Mouse (Mus musculus) regulatory T cell (primary cell): Measurements from ENCODE around the gene Arrdc1.

Experiments
- in situ Hi-C: fragments of 300-600 bp; cut with MboI, MseI; formaldehyde crosslinking; loops from one replicate; pipeline ENCODE4 v1.15.1; 2025; ENCODE audit warnings: high pct_unique_total_duplicates

The Arrdc1 gene

GRCm38 (mm10) chr2:24926345-24926964, 8.6 kb downstream of the Arrdc1 start:
- in situ Hi-C loops: no loop called here

- in situ Hi-C loops: no loop called here
Measured at GRCm38 (mm10) chr2:24925284-24925683, 9.8 kb downstream of the Arrdc1 start.

GRCm38 (mm10) chr2:24923561-24923960, 11.5 kb downstream of the Arrdc1 start:
- in situ Hi-C loops: no loop called here

- in situ Hi-C loops: loop anchor here (10.0 kb wide), 1 partner anchor 555 kb away; the partner anchor contains the start of gene Psd4
Measured at GRCm38 (mm10) chr2:24919839-24920175, 15.2 kb downstream of the Arrdc1 start.

DNA sequence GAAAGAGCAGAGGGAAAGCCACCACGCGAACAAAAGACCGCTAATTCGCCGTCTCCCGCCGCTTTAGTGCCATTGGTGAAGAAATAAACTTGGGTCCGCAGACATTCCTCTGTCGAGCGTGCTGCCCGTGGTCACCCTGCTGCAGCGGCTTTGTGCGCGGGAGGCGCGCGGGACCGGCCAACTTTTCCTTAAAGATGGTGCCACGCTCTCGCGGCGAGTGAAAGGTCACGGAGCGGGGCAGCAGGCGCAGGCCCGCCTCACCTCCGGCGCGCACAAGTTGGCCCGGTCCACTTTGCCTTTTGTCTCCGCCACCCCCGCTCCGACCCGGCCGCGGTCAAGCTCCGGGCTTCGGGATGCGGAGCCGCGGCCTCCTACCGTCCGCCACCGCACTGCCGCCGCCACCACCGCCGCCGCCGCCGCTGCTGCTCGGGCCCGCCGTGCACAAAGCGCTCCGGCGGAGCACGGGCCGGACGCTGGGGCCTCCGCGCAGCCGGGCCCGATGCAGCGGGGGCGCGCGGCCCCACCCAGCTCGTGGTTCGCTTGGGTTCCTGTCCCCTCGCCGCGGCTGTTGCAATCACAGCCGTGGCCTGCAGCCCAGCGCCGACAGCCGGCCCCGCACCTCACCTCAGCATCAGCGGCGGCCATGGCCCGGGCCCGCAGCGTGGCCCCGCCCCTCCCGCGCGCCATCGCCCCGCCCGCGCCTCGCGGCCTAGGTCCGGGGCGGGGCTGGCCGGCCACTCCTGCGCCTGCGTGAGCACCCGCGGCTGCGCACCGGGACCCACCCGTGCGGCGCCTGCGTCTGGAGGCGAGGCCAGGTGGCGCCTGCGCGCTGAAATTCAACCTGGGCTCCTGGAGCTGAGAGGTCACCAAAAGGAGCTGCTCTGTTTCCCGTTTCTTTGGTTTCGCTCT, 15.9 kb downstream of the Arrdc1 start, which contains the start of gene Ehmt1:
Gene Ehmt1, minus strand, starts transcription at position 685 of the 909 bp plus-strand sequence.
- in situ Hi-C loops: loop anchor here (10.0 kb wide), 1 partner anchor 554 kb away; the partner anchor contains the start of gene Psd4

- in situ Hi-C loops: loop anchor here (10.0 kb wide), 1 partner anchor 550 kb away; the partner anchor contains the start of gene Psd4
Measured at GRCm38 (mm10) chr2:24914762-24915161, 20.3 kb downstream of the Arrdc1 start.

GRCm38 (mm10) chr2:24912589-24912988, 22.5 kb downstream of the Arrdc1 start:
- in situ Hi-C loops: loop anchor here (10.0 kb wide), 1 partner anchor 548 kb away; the partner anchor contains the start of gene Psd4

GRCm38 (mm10) chr2:24912189-24912588, 22.9 kb downstream of the Arrdc1 start:
- in situ Hi-C loops: loop anchor here (10.0 kb wide), 1 partner anchor 547 kb away; the partner anchor contains the start of gene Psd4

DNA sequence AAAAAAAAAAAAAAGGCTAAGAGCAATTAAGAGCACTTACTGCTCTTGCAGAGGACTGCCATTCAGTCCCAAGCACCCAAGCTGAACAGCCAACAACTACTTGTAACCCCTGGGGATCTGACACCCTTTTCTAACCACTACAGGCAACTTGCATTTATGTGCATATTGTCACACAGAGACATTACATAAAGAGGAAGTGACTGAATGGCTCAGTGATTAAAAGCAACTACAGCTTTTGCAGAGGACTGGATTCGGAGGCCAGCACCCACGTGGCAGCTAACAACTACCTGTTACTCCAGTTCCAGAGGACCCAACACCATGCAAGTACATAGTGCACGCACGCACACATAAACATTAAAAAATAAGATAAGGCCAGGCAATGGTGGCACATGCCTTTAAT, 24.6 kb downstream of the Arrdc1 start:
- in situ Hi-C loops: loop anchor here (10.0 kb wide), 1 partner anchor 546 kb away; the partner anchor contains the start of gene Psd4

DNA sequence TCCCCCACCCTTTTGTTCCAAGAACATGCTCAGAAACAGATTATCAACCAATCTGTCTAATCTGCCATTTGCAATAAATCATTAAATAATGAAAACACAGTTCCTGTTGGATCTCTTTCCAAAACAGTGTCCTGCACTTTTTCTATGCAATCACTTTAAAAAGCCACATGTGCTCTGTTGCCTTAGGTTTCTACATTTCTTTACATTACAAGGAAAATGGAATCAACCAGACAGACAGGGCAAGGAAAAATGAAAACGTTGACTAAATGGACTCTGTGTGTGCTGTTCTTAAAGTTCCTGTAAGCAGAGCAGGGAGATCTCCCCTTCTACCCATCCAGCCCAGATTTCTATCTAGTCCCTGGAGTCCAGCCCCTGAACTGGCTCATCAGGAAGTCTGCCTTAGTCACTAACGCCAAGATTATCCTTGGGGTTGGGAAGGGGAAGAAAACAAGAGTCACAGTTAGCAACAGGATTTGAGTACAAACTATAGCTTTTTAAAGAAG, 29.3 kb downstream of the Arrdc1 start:
- in situ Hi-C loops: no loop called here

GRCm38 (mm10) chr2:24904823-24905652, 30.0 kb downstream of the Arrdc1 start:
- in situ Hi-C loops: no loop called here

GRCm38 (mm10) chr2:24902999-24903398, 32.1 kb downstream of the Arrdc1 start:
- in situ Hi-C loops: no loop called here

DNA sequence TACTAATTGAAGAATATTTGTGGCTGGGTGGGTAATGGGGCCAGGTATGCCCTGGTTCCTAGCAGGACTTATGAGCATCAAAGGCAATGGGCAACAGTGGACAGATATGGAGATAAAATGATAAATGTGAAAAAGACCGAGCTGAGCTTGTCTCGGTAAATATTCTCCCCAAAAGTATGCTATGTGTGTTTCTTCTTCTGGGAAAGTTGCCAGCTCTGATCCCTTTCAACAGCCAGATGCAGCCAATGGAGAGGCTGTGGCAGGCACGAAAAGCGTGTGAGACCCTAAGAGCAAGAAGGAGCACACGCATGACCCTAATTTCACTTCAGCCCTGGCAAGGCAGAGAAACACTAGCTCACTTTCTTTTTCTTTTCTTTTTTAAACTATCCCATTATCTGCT, 34.0 kb downstream of the Arrdc1 start:
- in situ Hi-C loops: no loop called here

DNA sequence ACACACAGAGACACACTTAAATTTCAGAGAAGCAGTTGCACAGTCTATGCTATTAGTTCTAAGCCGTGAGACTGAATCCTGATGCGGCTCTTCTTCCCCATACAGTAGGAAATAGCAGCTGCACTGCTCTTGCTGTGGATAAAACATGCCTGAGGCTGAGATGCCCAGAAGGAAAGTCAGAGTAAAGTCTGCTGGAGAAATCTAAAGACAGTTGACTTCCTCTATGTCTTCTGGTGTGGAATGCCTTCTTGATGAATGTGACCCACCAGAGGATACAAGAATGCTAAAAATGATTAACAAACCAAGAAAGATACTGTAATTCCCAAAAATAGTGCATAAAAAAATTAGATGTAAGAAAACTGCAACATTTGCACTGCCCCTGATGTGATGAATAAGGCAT, 35.8 kb downstream of the Arrdc1 start:
- in situ Hi-C loops: no loop called here

DNA sequence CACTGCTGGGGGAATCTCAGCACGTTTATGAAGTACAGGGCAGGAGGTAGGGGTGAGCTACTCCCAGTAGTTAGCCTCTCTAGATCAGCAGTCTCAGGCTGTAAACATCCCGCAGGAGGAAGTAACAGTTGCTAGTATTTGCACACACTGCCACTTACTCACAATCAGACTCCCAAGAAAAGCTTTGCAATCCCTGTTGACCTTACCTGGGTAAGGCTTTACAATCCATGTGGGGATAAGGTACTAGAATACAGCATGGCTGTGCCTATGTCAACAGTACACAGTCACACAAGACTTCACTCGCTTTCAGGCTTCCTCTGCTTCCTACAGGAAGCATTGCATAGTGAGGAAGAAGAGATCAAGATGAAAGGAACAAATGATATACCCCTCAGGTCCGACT, 38.3 kb downstream of the Arrdc1 start:
- in situ Hi-C loops: no loop called here

GRCm38 (mm10) chr2:24894211-24894610, 40.8 kb downstream of the Arrdc1 start:
- in situ Hi-C loops: no loop called here

DNA sequence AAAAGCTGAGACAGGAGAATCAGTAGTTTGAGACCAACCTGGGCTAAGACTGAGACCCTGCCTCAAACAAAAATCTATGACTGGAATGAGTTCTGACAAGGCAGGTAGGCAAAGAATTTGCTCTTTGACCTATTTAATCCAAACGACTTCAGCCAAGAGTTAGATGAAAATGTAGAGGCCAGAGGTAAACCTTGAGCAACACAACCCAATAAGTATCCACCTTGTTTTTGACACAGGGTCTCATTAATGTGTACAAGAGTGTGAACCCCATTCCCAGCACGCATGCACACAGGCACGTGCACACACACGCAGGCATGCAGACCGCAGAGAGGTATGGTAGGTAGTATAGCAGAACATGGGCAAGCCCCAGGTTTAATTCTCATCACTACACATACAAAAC, 42.7 kb downstream of the Arrdc1 start:
- in situ Hi-C loops: no loop called here

- in situ Hi-C loops: no loop called here
Measured at GRCm38 (mm10) chr2:24890541-24891447, 44.3 kb downstream of the Arrdc1 start.

DNA sequence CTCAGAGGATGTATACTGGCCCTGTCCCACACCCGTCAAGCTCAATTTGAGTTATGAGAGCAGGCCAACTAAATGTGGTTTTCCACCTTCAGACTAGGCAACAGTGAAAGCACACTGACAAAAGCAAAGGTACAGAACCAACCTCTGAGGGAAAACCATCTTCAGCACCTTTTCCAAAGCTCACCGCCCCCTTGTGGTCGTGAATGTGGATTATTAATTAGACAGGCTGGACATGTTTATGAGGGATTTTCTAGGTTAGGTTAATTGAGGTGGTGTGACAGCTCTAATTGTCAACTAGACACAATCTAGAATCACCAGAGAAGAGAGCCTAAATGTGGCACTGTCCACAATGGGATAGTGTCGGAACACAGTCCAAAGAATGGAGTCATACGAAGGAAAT, 46.2 kb downstream of the Arrdc1 start:
- in situ Hi-C loops: no loop called here

DNA sequence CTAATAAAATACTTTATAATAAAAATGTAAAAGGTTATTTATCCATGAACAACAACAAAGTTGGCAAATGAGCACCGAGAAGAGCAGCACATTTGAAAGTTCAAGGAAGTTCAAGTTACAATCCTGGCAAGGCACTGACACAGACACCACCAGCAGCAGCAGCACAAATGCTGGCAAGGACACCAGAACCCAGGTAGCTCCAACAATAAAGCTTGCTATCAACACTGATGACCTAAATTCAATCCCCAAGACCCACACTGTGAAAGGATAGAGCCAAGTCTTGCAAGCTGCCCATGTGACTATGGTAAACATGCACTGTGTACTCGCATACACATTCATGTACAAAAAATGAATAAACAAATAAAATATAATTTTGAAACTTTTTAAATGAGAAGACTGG, 54.4 kb downstream of the Arrdc1 start:
- in situ Hi-C loops: no loop called here
